Mouse (Mus musculus) MEL (cell line): ENCODE data around the gene Cdyl. TPM values are rescaled to one million over a fixed set of nuclear protein-coding genes. Genes with fewer than 3 reads are reported as not detected.

Source experiments
- DNase-seq: peaks from one replicate; pipeline ENCODE4 v3.0.0; 2011; ENCODE audit warnings: low read depth, low spot score
- H3K27ac ChIP-seq: 2 replicates; pipeline ENCODE4 v1.5.1; 2012; ENCODE audit warnings: low read depth, mild to moderate bottlenecking, control low read depth, low read length, moderate library complexity; ENCODE audit not compliant: control insufficient read depth
- H3K27me3 ChIP-seq, 2 experiments: fragments of 150-350 bp in 1 of 2; sonication (generic) in 1 of 2; 2 replicates each; pipeline ENCODE4 v1.6.1; 2012; ENCODE audit warnings: low read length in 2 of 2, mild to moderate bottlenecking in 2 of 2, improper control_type of control experiment in 1 of 2, moderate library complexity in 1 of 2; ENCODE audit not compliant: insufficient read depth in 2 of 2, control insufficient read depth in 1 of 2
- H3K36me3 ChIP-seq, 2 experiments: 2 replicates each; pipeline ENCODE4 v1.6.1; 2012 to 2014; ENCODE audit warnings: low read length in 2 of 2, improper control_type of control experiment in 1 of 2, inconsistent platforms in 1 of 2, mild to moderate bottlenecking in 1 of 2; ENCODE audit not compliant: insufficient read depth in 2 of 2, control insufficient read depth in 1 of 2
- H3K4me1 ChIP-seq, 2 experiments: fragments of 150-350 bp in 1 of 2; sonication (generic) in 1 of 2; 2 replicates each; pipeline ENCODE4 v1.6.1; 2012; ENCODE audit warnings: low read length in 2 of 2, improper control_type of control experiment in 1 of 2, mild to moderate bottlenecking in 1 of 2; ENCODE audit not compliant: insufficient read depth in 2 of 2, control insufficient read depth in 1 of 2
- H3K4me3 ChIP-seq, 2 experiments: fragments of 150-350 bp in 1 of 2; sonication (generic) in 1 of 2; 2 replicates each; pipeline ENCODE4 v1.5.1; 2012; ENCODE audit warnings: low read depth in 2 of 2, low read length in 2 of 2, mild to moderate bottlenecking in 2 of 2, moderate library complexity in 2 of 2, control low read depth in 1 of 2, improper control_type of control experiment in 1 of 2; ENCODE audit not compliant: control insufficient read depth in 1 of 2, insufficient read depth in 1 of 2
- H3K79me2 ChIP-seq: 2 replicates; pipeline ENCODE4 v1.6.1; 2012; ENCODE audit warnings: mild to moderate bottlenecking, low read length, moderate library complexity; ENCODE audit not compliant: control insufficient read depth, poor library complexity, insufficient read depth
- H3K9ac ChIP-seq: 2 replicates; pipeline ENCODE4 v1.6.1; 2012; ENCODE audit warnings: low read depth, mild to moderate bottlenecking, control low read depth, low read length, moderate library complexity; ENCODE audit not compliant: control insufficient read depth, poor library complexity, severe bottlenecking
- H3K9me3 ChIP-seq: fragments of 150-350 bp; sonication (generic); replicated peaks from 2 replicates; pipeline ENCODE4 v1.6.1; 2012; ENCODE audit warnings: mild to moderate bottlenecking, low read length, improper control_type of control experiment, moderate library complexity; ENCODE audit not compliant: insufficient read depth
- CHD2 ChIP-seq: IDR thresholded peaks from 2 replicates; pipeline ENCODE4 v1.6.1; 2011; ENCODE audit warnings: low read length, improper control_type of control experiment
- CTCF ChIP-seq, 3 experiments: IDR thresholded peaks in 2 of 3; conservative IDR thresholded peaks in 1 of 3; 2 replicates each; pipeline ENCODE4 v1.5.1; 2011 to 2012; ENCODE audit warnings: low read length in 3 of 3, low read depth in 2 of 3, mild to moderate bottlenecking in 2 of 3, improper control_type of control experiment in 1 of 3, inconsistent platforms in 1 of 3, mixed read lengths in 1 of 3, moderate library complexity in 1 of 3; ENCODE audit not compliant: control insufficient read depth in 1 of 3, insufficient read depth in 1 of 3, poor library complexity in 1 of 3, severe bottlenecking in 1 of 3
- EP300 ChIP-seq, 2 experiments: IDR thresholded peaks; 2 replicates each; pipeline ENCODE4 v1.6.1; 2011; ENCODE audit warnings: improper control_type of control experiment in 2 of 2, low read length in 2 of 2, low read depth in 1 of 2, mild to moderate bottlenecking in 1 of 2
- GABPA ChIP-seq: IDR thresholded peaks from 2 replicates; pipeline ENCODE4 v1.6.1; 2012; ENCODE audit warnings: low read depth, mild to moderate bottlenecking, inconsistent platforms, low read length, improper control_type of control experiment, moderate library complexity
- GATA1 ChIP-seq: IDR thresholded peaks from 2 replicates; pipeline ENCODE4 v1.6.1; 2011; ENCODE audit warnings: low read depth, low read length, improper control_type of control experiment
- JUND ChIP-seq: IDR thresholded peaks from 2 replicates; pipeline ENCODE4 v1.6.1; 2011; ENCODE audit warnings: low read depth, mild to moderate bottlenecking, improper control_type of control experiment, low read length
- MAFK ChIP-seq: IDR thresholded peaks from 2 replicates; pipeline ENCODE4 v1.6.1; 2011; ENCODE audit warnings: low read depth, mild to moderate bottlenecking, low read length, improper control_type of control experiment, borderline replicate concordance
- MEF2A ChIP-seq: IDR thresholded peaks from 2 replicates; pipeline ENCODE4 v1.6.1; 2014; ENCODE audit warnings: low read depth, mild to moderate bottlenecking, inconsistent platforms, low read length, improper control_type of control experiment; ENCODE audit not compliant: poor library complexity, insufficient replicate concordance, severe bottlenecking; ENCODE audit errors: extremely low read depth
- MYB ChIP-seq: IDR thresholded peaks from 2 replicates; pipeline ENCODE4 v1.6.1; 2011; ENCODE audit warnings: mild to moderate bottlenecking, low read depth, low read length, improper control_type of control experiment
- MYC ChIP-seq: IDR thresholded peaks from 2 replicates; pipeline ENCODE4 v1.6.1; 2011; ENCODE audit warnings: low read depth, mild to moderate bottlenecking, low read length, improper control_type of control experiment, moderate library complexity
- POLR2AphosphoS2 ChIP-seq: IDR thresholded peaks from 2 replicates; pipeline ENCODE4 v1.6.1; 2011; ENCODE audit warnings: low read length, improper control_type of control experiment
- RAD21 ChIP-seq: IDR thresholded peaks from 2 replicates; pipeline ENCODE4 v1.6.1; 2011; ENCODE audit warnings: mild to moderate bottlenecking, low read depth, low read length, improper control_type of control experiment
- RCOR1 ChIP-seq: IDR thresholded peaks from 2 replicates; pipeline ENCODE4 v1.6.1; 2012; ENCODE audit warnings: low read depth, mild to moderate bottlenecking, inconsistent platforms, low read length, improper control_type of control experiment
- SIN3A ChIP-seq: IDR thresholded peaks from 2 replicates; pipeline ENCODE4 v1.6.1; 2012; ENCODE audit warnings: low read length, improper control_type of control experiment, inconsistent platforms
- SMC3 ChIP-seq: IDR thresholded peaks from 2 replicates; pipeline ENCODE4 v1.6.1; 2011; ENCODE audit warnings: low read depth, low read length, improper control_type of control experiment
- TCF12 ChIP-seq: IDR thresholded peaks from 2 replicates; pipeline ENCODE4 v1.6.1; 2014; ENCODE audit warnings: low read depth, mild to moderate bottlenecking, inconsistent platforms, low read length, improper control_type of control experiment, moderate library complexity
- UBTF ChIP-seq: IDR thresholded peaks from 2 replicates; pipeline ENCODE4 v1.6.1; 2012; ENCODE audit warnings: low read depth, mild to moderate bottlenecking, inconsistent platforms, low read length, improper control_type of control experiment, moderate library complexity, borderline replicate concordance; ENCODE audit not compliant: insufficient read depth
- USF1 ChIP-seq: IDR thresholded peaks from 2 replicates; pipeline ENCODE4 v1.6.1; 2014; ENCODE audit warnings: low read depth, mild to moderate bottlenecking, inconsistent platforms, low read length, improper control_type of control experiment, moderate library complexity
- USF2 ChIP-seq, 2 experiments: IDR thresholded peaks; 2 replicates each; pipeline ENCODE4 v1.6.1; 2011 to 2012; ENCODE audit warnings: improper control_type of control experiment in 2 of 2, low read length in 2 of 2, borderline replicate concordance in 1 of 2, inconsistent platforms in 1 of 2, low read depth in 1 of 2, mild to moderate bottlenecking in 1 of 2; ENCODE audit not compliant: insufficient read depth in 1 of 2
- ZC3H11A ChIP-seq: IDR thresholded peaks from 2 replicates; pipeline ENCODE4 v1.6.1; 2012; ENCODE audit warnings: low read depth, mild to moderate bottlenecking, inconsistent platforms, low read length, improper control_type of control experiment
- ZKSCAN1 ChIP-seq: IDR thresholded peaks from 2 replicates; pipeline ENCODE4 v1.6.1; 2012; ENCODE audit warnings: low read depth, mild to moderate bottlenecking, inconsistent platforms, low read length, improper control_type of control experiment, moderate library complexity
- ZNF384 ChIP-seq: IDR thresholded peaks from 2 replicates; pipeline ENCODE4 v1.6.1; 2012; ENCODE audit warnings: low read depth, mild to moderate bottlenecking, inconsistent platforms, low read length, improper control_type of control experiment
- polyA plus RNA-seq, 2 experiments: library from polyadenylated mRNA; stranded (reverse) in 1 of 2; unstranded in 1 of 2; fragments of >175 nt in 1 of 2; fragments of >200 nt in 1 of 2; gene quantifications; 2 replicates each; pipeline versions ENCODE4 v1.2.1 to v1.2.4; 2012; ENCODE audit warnings: low replicate concordance in 2 of 2, low read depth in 1 of 2; ENCODE audit not compliant: insufficient read length in 2 of 2, insufficient read depth in 1 of 2, missing spikeins in 1 of 2
- total RNA-seq: library from RNA; depleted of rRNA; stranded (reverse); fragments of 300-350 nt; gene quantifications from 2 replicates; pipeline ENCODE4 v1.2.3, GENCODE M21; 2012

Gene Cdyl
- total and polyA plus RNA-seq, 3 experiments: 8.9 to 32.2 TPM; not detected in 1

GRCm38 (mm10) chr13:35670875-35671274, 11.2 kb downstream of the Cdyl start:
- H3K4me3 ChIP-seq: no peak overlapping the region
- H3K9ac ChIP-seq: no peak overlapping the region
- H3K27ac ChIP-seq: no peak overlapping the region
- peaks cover 7 to 10% of the 10 kb centered on the region in 2 experiments; a peak in 3 of 4 replicates for H3K4me1 ChIP-seq
- no peak for TF ChIP-seq SMC3
- TF ChIP-seq RAD21: no peak
- TF ChIP-seq MYC: no peak
- no peak for TF ChIP-seq ZC3H11A
- no peak for TF ChIP-seq ZKSCAN1
- TF ChIP-seq CHD2: no peak
- H3K27me3 ChIP-seq: no peaks in the 10 kb centered on the region
- H3K79me2 ChIP-seq: no peaks in the 10 kb centered on the region
- no peaks in the 10 kb centered on the region for H3K9me3 ChIP-seq
- peaks cover 0 to 9% of the 10 kb centered on the region in 2 experiments; a peak in 2 of 4 replicates for H3K36me3 ChIP-seq
- no peak for DNase-seq

- Histone ChIP-seq H3K27me3 (no peaks in the 10 kb centered on the region), H3K27ac (peak overlapping the region; percentile 91), H3K9ac (no peak overlapping the region), H3K4me1 (peaks cover 5 to 20% of the 10 kb centered on the region in 2 experiments), H3K79me2 (no peaks in the 10 kb centered on the region), H3K4me3 (no peak overlapping the region), H3K36me3 (peaks cover 0 to 17% of the 10 kb centered on the region in 2 experiments; a peak in 2 of 4 replicates), H3K9me3 (no peaks in the 10 kb centered on the region)
- TF ChIP-seq GATA1: no peak
- no peak for TF ChIP-seq JUND
- no peak for TF ChIP-seq EP300 (IDR thresholded peaks at IDR 0.05; ENCODE audit: low read depth in 1 of 2, low read length in 2 of 2)
- no peak for TF ChIP-seq MYB
- TF ChIP-seq ZC3H11A: no peak
- no peak for TF ChIP-seq RCOR1
- no peak for TF ChIP-seq MEF2A
- TF ChIP-seq USF2 (IDR thresholded peaks at IDR 0.05; ENCODE audit: borderline replicate concordance in 1 of 2, insufficient read depth in 1 of 2, low read depth in 1 of 2, low read length in 2 of 2): no peak
- TF ChIP-seq ZNF384: no peak
- TF ChIP-seq ZKSCAN1: no peak
- TF ChIP-seq GABPA: no peak
- TF ChIP-seq MAFK: no peak
- no peak for TF ChIP-seq RAD21
- no peak for TF ChIP-seq SIN3A
- TF ChIP-seq CTCF (IDR thresholded peaks at IDR 0.05 in 2 of 3, conservative IDR thresholded peaks at IDR 0.05 in 1 of 3; ENCODE audit: control insufficient read depth in 1 of 3, insufficient read depth in 1 of 3, low read depth in 2 of 3, low read length in 3 of 3, poor library complexity in 1 of 3, severe bottlenecking in 1 of 3): no peak
- no peak for TF ChIP-seq TCF12
- TF ChIP-seq SMC3: no peak
- no peak for TF ChIP-seq UBTF
- TF ChIP-seq POLR2AphosphoS2: no peak
- no peak for TF ChIP-seq USF1
- DNase-seq: peak; percentile 51
These were observed 17.3 kb downstream of the Cdyl start for GRCm38 (mm10) chr13:35676921-35677320.
